Mouse (Mus musculus): ENCODE data around the gene Tmem79. TPM values are rescaled to one million over a fixed set of nuclear protein-coding genes. Genes with fewer than 3 reads are reported as not detected.
"Not testable (repeated sequence)": the region's sequence is repeated elsewhere in the genome, so short reads cannot be mapped to it uniquely, and the experiment has no call there.

Gene Tmem79
- polyA plus RNA-seq (2012; ENCODE audit: insufficient read depth, insufficient read length, low replicate concordance, missing spikeins) = not detected in 2 replicates

GRCm38 (mm10) chr3:88336058-88337013 lies at the start of gene Tmem79, which contains the start of gene Smg5:
Tmem79 (minus strand) TSS chr3:88336148.
Smg5 (plus strand) TSS chr3:88336260.
- peaks cover 6% of the 10 kb centered on the region for H3K4me1 ChIP-seq (ENCODE audit: control insufficient read depth, insufficient read depth, low read length)
- WGBS = under 1% methylated on average over 58 of the region's 66 CpGs
- peak within 1 kb of the TSS; percentile 97 for H3K27ac ChIP-seq (ENCODE audit: insufficient read depth, low read depth, low read length)
- no peak for TF ChIP-seq CTCF (IDR thresholded peaks at IDR 0.05; ENCODE audit: insufficient read depth, low read depth, low read length)
- peak; percentile 95 for TF ChIP-seq POLR2A (IDR thresholded peaks at IDR 0.05; ENCODE audit: insufficient read depth, low read depth, low read length)
- peak within 1 kb of the TSS; percentile 92 for H3K4me3 ChIP-seq (ENCODE audit: insufficient read depth, low read depth, low read length)

GRCm38 (mm10) chr3:88384364-88384763 lies 48.4 kb upstream of the Tmem79 start, which contains the start of gene Bglap:
Bglap (minus strand) TSS chr3:88384464.
- no peak within 1 kb of the TSS for H3K27ac ChIP-seq (ENCODE audit: insufficient read depth, low read depth, low read length)
- peaks cover 11% of the 10 kb centered on the region for H3K4me1 ChIP-seq (ENCODE audit: control insufficient read depth, insufficient read depth, low read length)
- WGBS = 75% methylated on average over 5 of the region's 5 CpGs
- no peak within 1 kb of the TSS for H3K4me3 ChIP-seq (ENCODE audit: insufficient read depth, low read depth, low read length)
- TF ChIP-seq CTCF (IDR thresholded peaks at IDR 0.05; ENCODE audit: insufficient read depth, low read depth, low read length) = no peak
- no peak for TF ChIP-seq POLR2A (IDR thresholded peaks at IDR 0.05; ENCODE audit: insufficient read depth, low read depth, low read length)

GRCm38 (mm10) chr3:88382383-88382782 lies 46.4 kb upstream of the Tmem79 start:
- H3K4me3 ChIP-seq (ENCODE audit: insufficient read depth, low read depth, low read length) = not testable (repeated sequence)
- Histone ChIP-seq H3K27ac (ENCODE audit: insufficient read depth, low read depth, low read length) (0 out of 2 replicates have a peak overlapping the region, but pooled peaks have one; percentile 44), H3K4me1 (ENCODE audit: control insufficient read depth, insufficient read depth, low read length) (peaks cover 13% of the 10 kb centered on the region)
- WGBS = 55% methylated on average over 3 of the region's 7 CpGs

- 6% methylated on average over 22 of the region's 22 CpGs for WGBS
- peak overlapping the region; percentile 44 for H3K4me3 ChIP-seq (ENCODE audit: insufficient read depth, low read depth, low read length)
- peaks cover 19% of the 10 kb centered on the region for H3K4me1 ChIP-seq (ENCODE audit: control insufficient read depth, insufficient read depth, low read length)
- H3K27ac ChIP-seq (ENCODE audit: insufficient read depth, low read depth, low read length) = peak overlapping the region; percentile 94
Measured at GRCm38 (mm10) chr3:88381389-88382315, 45.7 kb upstream of the Tmem79 start.

GRCm38 (mm10) chr3:88378599-88378998 lies 42.7 kb upstream of the Tmem79 start, which contains the start of gene Bglap2:
Bglap2 (minus strand) TSS chr3:88378699.
- H3K4me3 ChIP-seq (ENCODE audit: insufficient read depth, low read depth, low read length); H3K27ac ChIP-seq (ENCODE audit: insufficient read depth, low read depth, low read length): not testable (repeated sequence)
- WGBS = 69% methylated on average over 5 of the region's 5 CpGs
- H3K4me1 ChIP-seq (ENCODE audit: control insufficient read depth, insufficient read depth, low read length) = peaks cover 29% of the 10 kb centered on the region

- WGBS = 38% methylated on average over 7 of the region's 7 CpGs
- H3K4me1 ChIP-seq (ENCODE audit: control insufficient read depth, insufficient read depth, low read length) = peaks cover 21% of the 10 kb centered on the region
- peak overlapping the region; percentile 20; the same call in 1 of the 2 replicates for H3K27ac ChIP-seq (ENCODE audit: insufficient read depth, low read depth, low read length)
- H3K4me3 ChIP-seq (ENCODE audit: insufficient read depth, low read depth, low read length) = not testable (repeated sequence)
Measured at GRCm38 (mm10) chr3:88376644-88377043, 40.7 kb upstream of the Tmem79 start.

GRCm38 (mm10) chr3:88375750-88376626 lies 40.0 kb upstream of the Tmem79 start:
- H3K4me1 ChIP-seq (ENCODE audit: control insufficient read depth, insufficient read depth, low read length) = peaks cover 18% of the 10 kb centered on the region
- peak overlapping the region; percentile 11; the same call in 1 of the 2 replicates for H3K4me3 ChIP-seq (ENCODE audit: insufficient read depth, low read depth, low read length)
- TF ChIP-seq POLR2A (IDR thresholded peaks at IDR 0.05; ENCODE audit: insufficient read depth, low read depth, low read length) = 0 out of 2 replicates have a peak, but pooled peaks have one; percentile 35
- peak overlapping the region; percentile 20; the same call in 1 of the 2 replicates for H3K27ac ChIP-seq (ENCODE audit: insufficient read depth, low read depth, low read length)
- 13% methylated on average over 19 of the region's 19 CpGs for WGBS

GRCm38 (mm10) chr3:88372643-88373042 lies 36.7 kb upstream of the Tmem79 start, which contains the start of gene Bglap3:
Bglap3 (minus strand) TSS chr3:88372743.
- not testable (repeated sequence) for H3K4me3 ChIP-seq (ENCODE audit: insufficient read depth, low read depth, low read length); H3K27ac ChIP-seq (ENCODE audit: insufficient read depth, low read depth, low read length)
- 92% methylated on average over 9 of the region's 9 CpGs for WGBS
- H3K4me1 ChIP-seq (ENCODE audit: control insufficient read depth, insufficient read depth, low read length) = peaks cover 20% of the 10 kb centered on the region

GRCm38 (mm10) chr3:88368511-88368910 lies 32.6 kb upstream of the Tmem79 start:
- H3K27ac ChIP-seq (ENCODE audit: insufficient read depth, low read depth, low read length); H3K4me3 ChIP-seq (ENCODE audit: insufficient read depth, low read depth, low read length): not testable (repeated sequence)
- WGBS = 82% methylated on average over 7 of the region's 7 CpGs
- peaks cover 28% of the 10 kb centered on the region for H3K4me1 ChIP-seq (ENCODE audit: control insufficient read depth, insufficient read depth, low read length)

- peaks cover 28% of the 10 kb centered on the region for H3K4me1 ChIP-seq (ENCODE audit: control insufficient read depth, insufficient read depth, low read length)
- not testable (repeated sequence) for H3K27ac ChIP-seq (ENCODE audit: insufficient read depth, low read depth, low read length); H3K4me3 ChIP-seq (ENCODE audit: insufficient read depth, low read depth, low read length)
- 64% methylated on average over 5 of the region's 7 CpGs for WGBS
Measured at GRCm38 (mm10) chr3:88367517-88367916, 31.6 kb upstream of the Tmem79 start.

GRCm38 (mm10) chr3:88366830-88367428 lies 31.0 kb upstream of the Tmem79 start:
- Histone ChIP-seq H3K27ac (ENCODE audit: insufficient read depth, low read depth, low read length) (peak overlapping the region; percentile 59; the same call in 1 of the 2 replicates), H3K4me1 (ENCODE audit: control insufficient read depth, insufficient read depth, low read length) (peaks cover 28% of the 10 kb centered on the region), H3K4me3 (ENCODE audit: insufficient read depth, low read depth, low read length) (peak overlapping the region; percentile 53)
- 3% methylated on average over 22 of the region's 22 CpGs for WGBS

All from olfactory bulb, adult 2 months (tissue).